Mouse (Mus musculus) spleen, postnatal 10 days (tissue): Measurements from ENCODE around the gene Il15ra.
A peak's percentile ranks its signal among the peaks of the same experiment; 100 is the strongest.

Experiments used
- DNase-seq, 2 experiments: peaks; one replicate each; pipeline ENCODE4 v3.0.0; 2021 to 2022; ENCODE audit warnings: low spot score in 2 of 2

Gene Il15ra

GRCm38 (mm10) chr2:11705201-11706025 lies at the start of gene Il15ra:
Gene Il15ra, plus strand, starts transcription at chr2:11705290.
- peak; percentile 38 to 44 for DNase-seq

DNA sequence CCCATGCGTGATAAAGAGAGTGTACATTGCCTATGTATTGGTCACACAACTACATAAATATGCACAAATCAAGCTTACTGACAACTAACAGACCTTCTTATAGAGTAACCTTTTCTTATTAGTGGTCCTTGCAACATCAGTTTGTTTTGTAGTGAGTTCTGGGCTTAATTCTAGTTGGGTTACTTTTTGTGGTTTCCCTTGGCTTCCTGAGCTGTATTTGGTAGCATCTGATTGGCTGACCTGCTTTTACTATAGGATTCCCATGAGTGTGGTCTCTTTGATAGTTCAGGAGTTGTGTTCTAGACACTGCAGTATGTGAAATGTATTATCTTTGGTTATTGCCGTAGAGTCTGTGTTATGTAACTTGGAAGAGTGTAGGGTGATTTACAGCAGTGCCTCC lies 47.5 kb upstream of the Il15ra start:
- no peak for DNase-seq

DNA sequence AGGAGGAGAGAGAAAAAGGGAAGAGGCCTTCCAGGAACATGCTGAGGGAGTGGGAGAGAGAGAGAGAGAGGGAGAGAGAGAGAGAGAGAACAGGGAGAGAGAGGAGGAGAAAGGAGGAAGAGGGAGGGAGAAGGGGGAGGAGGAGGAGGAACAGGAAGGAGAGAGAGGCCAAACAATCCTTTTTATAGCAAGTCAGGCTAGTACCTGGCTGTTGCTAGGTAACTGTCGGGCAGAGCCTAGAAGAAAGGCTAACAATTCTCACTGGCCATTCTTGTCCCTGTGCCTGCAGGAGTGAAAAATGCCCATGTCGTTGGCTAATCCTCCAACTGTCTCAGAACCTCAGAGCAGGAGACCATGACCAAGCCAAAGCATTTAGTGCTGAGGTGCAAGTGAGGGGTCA lies 45.8 kb upstream of the Il15ra start:
- DNase-seq, result no peak

DNA sequence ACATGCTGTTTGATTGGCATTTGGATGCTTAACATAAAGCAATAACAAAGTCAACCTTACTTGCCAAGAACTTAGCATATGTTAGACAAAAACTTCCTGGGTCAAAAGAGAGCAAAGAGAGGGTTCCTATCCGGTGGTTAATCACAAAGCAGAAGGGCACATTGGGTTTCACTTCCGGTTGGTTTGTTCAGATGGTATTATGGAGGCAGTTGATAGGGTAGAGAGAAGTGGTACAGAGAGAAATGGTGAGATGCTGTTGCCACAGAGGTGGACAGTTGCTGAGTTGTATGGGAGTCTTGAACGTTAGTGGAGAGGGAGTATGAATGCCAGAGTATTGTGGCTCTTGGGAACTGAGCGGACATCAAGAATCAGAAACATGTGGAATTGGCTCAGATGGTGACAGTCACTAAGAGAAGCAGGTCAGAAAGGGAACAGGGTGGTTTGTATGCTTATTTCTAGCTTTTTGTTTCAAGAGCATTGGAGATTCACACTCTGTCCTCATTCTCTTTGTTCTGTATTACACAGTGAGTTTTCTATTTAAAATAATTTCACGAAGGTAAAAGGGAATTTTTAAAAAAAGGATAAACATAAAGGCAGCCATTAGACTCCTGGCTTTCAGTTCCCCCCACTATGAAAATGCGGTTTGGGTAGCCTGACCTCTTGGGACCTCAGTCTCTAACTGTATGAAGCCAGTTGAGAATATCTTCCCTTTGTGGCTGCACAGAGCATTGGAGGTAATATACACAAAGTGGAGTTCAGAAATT lies 42.8 kb upstream of the Il15ra start:
- no peak for DNase-seq

DNA sequence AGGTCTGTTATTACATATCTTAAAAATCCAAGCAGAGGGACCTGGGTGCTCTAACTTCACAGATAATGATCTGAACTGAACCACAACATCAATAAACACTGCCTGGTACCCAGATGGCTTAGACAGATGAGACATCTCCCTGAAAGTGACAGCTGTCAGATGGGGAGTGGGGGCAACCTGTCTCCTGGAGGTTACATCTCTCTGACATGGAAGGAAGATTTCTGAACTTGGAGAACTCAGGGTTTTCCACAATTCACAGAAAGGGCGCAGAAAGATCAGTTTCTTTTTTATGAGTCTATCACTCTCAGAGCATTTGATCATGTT lies 42.2 kb upstream of the Il15ra start:
- no peak for DNase-seq

- peak; percentile 51 to 87 for DNase-seq
Observed at GRCm38 (mm10) chr2:11663961-11664360, 41.1 kb upstream of the Il15ra start.

DNA sequence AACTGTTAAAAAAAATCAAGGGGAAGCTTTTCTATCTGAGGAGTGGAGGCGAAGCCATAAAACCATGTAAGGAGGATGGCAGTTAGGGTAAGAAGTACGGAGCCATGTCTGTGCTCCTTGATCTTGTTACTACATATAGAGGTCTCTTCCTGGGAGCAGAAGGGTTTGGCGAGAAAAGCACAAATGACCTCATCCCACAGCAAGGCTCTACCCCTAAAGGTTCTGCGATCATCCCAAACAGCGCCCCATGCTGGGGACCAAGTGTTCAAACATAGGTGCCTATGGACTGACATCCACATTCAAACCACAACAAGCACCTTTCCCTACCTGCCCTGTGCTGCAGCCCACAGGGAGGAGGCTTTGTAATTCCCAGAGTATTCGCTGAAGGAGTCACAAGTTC lies 40.7 kb upstream of the Il15ra start:
- DNase-seq, result peak in 1 of 2 experiments; percentile 66

DNA sequence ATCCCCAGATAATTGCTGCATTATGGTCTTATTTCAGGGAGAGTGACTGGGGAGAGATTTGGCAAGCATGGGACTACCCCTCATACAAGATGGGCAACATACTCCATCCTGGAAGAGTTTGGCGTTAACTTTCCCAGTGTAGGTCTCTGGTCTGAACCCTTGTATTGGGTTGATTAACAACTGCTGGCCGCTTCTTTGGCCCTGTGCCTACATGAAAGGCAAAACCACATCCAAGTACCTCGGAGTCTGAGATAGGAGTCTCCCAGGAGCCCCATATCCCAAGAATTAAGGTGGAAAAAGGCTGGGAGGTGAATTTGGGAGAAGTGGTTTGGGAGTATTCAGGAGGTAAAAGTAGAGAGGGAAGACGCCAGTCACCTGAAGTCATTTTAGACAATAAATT lies 40.3 kb upstream of the Il15ra start:
- no peak for DNase-seq

- DNase-seq, result no peak
Observed at GRCm38 (mm10) chr2:11665326-11665725, 39.8 kb upstream of the Il15ra start.

DNA sequence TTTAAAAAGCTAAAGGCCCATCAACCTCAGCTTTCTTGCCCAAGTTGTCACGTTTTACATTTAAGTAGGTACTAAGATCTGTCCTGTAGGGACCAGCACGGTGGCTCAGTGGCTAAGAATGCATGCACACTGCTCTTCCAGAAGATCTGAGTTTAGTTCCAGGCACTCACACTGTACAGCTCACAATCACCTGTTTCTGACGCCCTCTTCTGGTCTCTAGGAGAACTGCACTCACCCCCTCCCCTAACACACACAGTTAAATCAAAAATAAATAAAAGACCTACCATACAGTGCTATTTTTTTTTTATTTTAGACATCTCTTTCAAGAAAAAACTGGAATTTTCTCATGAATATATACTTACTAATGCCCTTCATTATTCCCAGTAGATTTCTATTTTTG lies 32.9 kb upstream of the Il15ra start:
- peak in 1 of 2 experiments; percentile 56 for DNase-seq

- DNase-seq, result no peak
Observed at GRCm38 (mm10) chr2:11679626-11680025, 25.5 kb upstream of the Il15ra start.

DNA sequence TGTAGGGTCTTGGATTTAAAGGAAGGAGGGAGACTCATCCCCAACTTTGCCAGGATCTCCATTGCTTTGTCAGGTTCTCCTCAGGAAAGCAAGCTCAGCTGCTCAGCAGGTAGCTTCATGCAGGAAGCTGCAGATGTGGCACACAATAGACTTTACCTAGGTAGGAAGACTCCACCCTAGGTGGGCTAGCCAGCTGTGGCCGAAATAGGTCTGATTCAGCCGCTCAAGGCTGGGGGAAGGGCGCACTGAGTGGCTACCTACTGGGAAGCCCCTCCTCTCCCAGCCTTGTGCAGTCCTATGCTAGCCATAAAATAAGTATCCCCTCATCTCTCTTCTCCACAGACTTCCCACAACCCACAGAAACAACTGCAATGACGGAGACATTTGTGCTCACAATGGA lies 22.4 kb upstream of the Il15ra start:
- DNase-seq, result no peak

DNA sequence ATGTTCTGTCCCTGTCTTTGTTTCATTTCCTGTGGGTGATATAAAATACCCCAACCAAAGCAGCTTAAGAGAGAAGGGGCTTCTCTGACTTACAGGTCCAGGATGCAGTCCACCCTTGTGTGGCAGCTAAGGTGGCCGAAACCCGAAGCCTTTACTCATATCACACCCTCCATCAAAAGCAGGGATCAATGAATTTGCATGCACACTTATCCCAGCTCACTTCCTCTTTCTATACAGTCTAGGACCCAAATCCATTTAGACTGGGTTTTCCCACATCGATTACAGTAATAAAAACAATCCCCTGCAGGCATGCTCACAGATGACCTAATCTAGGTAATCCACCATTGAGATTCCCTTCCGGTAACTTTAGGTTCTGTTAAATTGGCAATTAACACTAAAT lies 18.6 kb upstream of the Il15ra start:
- DNase-seq, result no peak

DNA sequence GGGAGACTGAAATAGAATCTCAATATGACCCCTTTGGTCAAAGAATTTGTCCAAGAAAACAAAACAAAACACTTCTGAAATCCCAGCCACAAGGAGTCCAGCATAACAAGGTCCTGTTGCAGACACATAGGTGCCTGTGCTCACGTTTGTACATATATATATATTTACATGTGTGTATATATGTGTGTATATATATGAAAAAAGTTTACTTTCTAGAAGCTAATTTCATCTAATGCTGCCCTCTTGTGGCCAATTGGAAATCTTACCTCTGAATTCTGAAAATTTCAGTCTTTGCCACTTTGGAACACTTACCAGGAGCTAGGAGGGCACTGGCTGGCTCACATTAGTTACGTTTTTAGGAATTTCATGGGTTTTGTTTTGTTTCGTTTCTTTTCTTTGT lies 17.7 kb upstream of the Il15ra start:
- no peak for DNase-seq

- DNase-seq, result no peak
Observed at GRCm38 (mm10) chr2:11690201-11690890, 14.7 kb upstream of the Il15ra start.

DNA sequence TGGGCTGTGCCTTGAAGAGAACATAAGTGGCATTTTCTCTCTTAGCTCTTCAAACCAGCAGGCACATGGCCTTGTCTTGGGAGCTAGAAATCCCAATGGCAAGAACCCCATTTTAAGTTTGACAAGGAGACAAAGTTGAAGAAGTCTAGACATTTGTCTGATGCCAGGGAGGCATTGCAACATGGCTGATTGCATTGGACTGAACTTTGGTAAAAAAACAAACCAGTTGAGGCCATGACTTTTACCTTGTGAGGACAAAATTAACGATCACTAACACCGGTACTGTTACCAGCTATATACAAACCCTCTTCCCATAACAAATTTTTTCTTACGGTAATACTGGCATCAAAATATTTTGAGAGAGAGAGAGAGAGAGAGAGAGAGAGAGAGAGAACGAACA lies 11.7 kb upstream of the Il15ra start:
- no peak for DNase-seq

- no peak for DNase-seq
Observed at GRCm38 (mm10) chr2:11694104-11694503, 11.0 kb upstream of the Il15ra start.

GRCm38 (mm10) chr2:11695867-11696266 lies 9.2 kb upstream of the Il15ra start:
- no peak for DNase-seq

- DNase-seq, result no peak
Observed at GRCm38 (mm10) chr2:11698994-11699393, 6.1 kb upstream of the Il15ra start.

- no peak for DNase-seq
Observed at GRCm38 (mm10) chr2:11699905-11700304, 5.2 kb upstream of the Il15ra start.

DNA sequence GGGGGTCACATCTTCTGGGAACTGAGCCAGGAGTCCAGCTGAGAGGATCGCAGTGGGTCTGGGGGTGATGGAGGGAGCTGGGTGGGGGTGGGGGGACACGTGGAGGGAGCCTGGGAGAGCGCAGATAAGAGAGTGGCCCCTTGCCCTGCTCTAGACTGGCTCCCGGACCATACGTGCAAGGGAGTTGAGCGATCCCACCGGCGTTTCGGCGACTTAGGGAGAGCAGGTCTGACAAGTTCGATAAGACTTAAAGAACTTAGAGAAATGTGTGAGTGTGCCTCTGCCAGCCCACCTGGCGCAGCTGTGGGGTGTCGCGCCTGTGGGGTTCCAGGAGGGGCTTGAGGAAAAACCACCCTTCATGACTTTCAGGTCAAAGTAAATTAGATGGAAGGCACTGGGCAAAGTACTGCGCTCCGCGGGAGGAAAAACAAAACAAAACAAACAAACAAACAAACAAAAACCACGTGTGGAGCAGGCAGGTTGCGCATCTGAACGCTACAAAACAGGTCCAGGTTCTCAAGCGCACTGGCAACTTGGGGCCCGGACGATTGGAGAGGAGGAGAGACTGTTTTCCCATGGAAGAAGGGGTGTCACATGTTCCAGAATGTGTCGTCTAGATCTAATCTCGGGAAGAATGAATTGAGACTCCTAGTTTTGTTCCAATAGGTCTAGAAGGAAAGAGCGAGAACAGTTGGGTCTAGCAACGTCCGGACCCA lies 1.1 kb downstream of the Il15ra start:
- peak in 1 of 2 experiments; percentile 8 for DNase-seq

DNA sequence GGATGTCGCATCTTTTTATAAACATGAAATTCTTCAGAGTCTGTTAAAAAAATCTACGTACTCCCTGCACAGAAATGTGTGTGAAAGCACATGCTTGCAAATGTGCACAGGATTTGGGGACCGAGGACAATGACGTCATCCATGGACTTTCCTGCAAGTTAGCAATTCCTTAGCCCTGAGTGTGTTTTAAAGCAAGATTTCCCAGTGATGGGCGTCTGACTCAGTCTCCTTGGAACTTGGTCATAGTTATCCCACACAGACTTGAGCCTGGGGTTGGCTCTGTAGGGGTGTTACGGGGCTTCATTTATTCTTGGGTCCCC lies 1.6 kb downstream of the Il15ra start:
- no peak for DNase-seq
